Mouse (Mus musculus) liver, adult 2 months (tissue): Measurements from ENCODE around the gene Zcchc14. TPM values are rescaled to one million over a fixed set of nuclear protein-coding genes. Genes with fewer than 3 reads are reported as not detected.
A peak's percentile ranks its signal among the peaks of the same experiment; 100 is the strongest.

Experiments
- DNase-seq: peaks from one replicate; pipeline ENCODE4 v3.0.0-alpha.2; 2011; ENCODE audit warnings: low read depth, low spot score; ENCODE audit errors: extremely low read depth
- H3K27ac ChIP-seq: fragments of 200-500 bp; replicated peaks from 2 replicates; pipeline ENCODE4 v1.5.1; 2012; ENCODE audit warnings: low read depth, mild to moderate bottlenecking, control low read depth, inconsistent platforms, low read length; ENCODE audit not compliant: insufficient read depth
- H3K27me3 ChIP-seq: fragments of 200-500 bp; 2 replicates; pipeline ENCODE4 v1.6.1; 2012; ENCODE audit warnings: mild to moderate bottlenecking, moderate library complexity, low read length, inconsistent platforms; ENCODE audit not compliant: control insufficient read depth, insufficient read depth
- H3K36me3 ChIP-seq: fragments of 200-500 bp; 2 replicates; pipeline ENCODE4 v1.6.1; 2012; ENCODE audit warnings: low read length, inconsistent platforms; ENCODE audit not compliant: control insufficient read depth, insufficient read depth
- H3K4me1 ChIP-seq: fragments of 200-500 bp; 2 replicates; pipeline ENCODE4 v1.6.1; 2011; ENCODE audit warnings: low read length; ENCODE audit not compliant: control insufficient read depth, insufficient read depth
- H3K4me3 ChIP-seq: fragments of 200-500 bp; 2 replicates; pipeline ENCODE4 v1.5.1; 2011; ENCODE audit warnings: low read depth, mild to moderate bottlenecking, control low read depth, low read length, moderate library complexity; ENCODE audit not compliant: insufficient read depth
- H3K79me2 ChIP-seq: fragments of 200-500 bp; 2 replicates; pipeline ENCODE4 v1.6.1; 2012; ENCODE audit warnings: inconsistent platforms, mild to moderate bottlenecking, low read length, moderate library complexity; ENCODE audit not compliant: control insufficient read depth, insufficient read depth
- H3K9ac ChIP-seq: fragments of 200-500 bp; 2 replicates; pipeline ENCODE4 v1.6.1; 2012; ENCODE audit warnings: low read depth, mild to moderate bottlenecking, control low read depth, inconsistent platforms, low read length
- CTCF ChIP-seq: fragments of 200-500 bp; IDR thresholded peaks from 2 replicates; pipeline ENCODE4 v1.5.1; 2011; ENCODE audit warnings: low read depth, low read length, control low read depth
- POLR2A ChIP-seq: fragments of 200-500 bp; IDR thresholded peaks from 2 replicates; pipeline ENCODE4 v1.6.1; 2011; ENCODE audit warnings: low read length, control low read depth; ENCODE audit not compliant: insufficient read depth; ENCODE audit errors: extremely low read depth
- WGBS: fragments of 180-500 bp; shearing (Covaris S2); methylation state at CpG from one replicate; pipeline ENCODE4 v1.1.7; 2018; 5-methylcytosine and 5-hydroxymethylcytosine counted together
- polyA plus RNA-seq: library from polyadenylated mRNA; depleted of rRNA; stranded (reverse); fragments of >200 nt; gene quantifications from 2 replicates; pipeline ENCODE4 v1.2.3, GENCODE M21; 2012
- total RNA-seq: library from RNA; depleted of rRNA; stranded (reverse); fragments of >200 nt; gene quantifications from 2 replicates; pipeline ENCODE4 v1.2.3, GENCODE M21; 2014

Zcchc14 gene
- total and polyA plus RNA-seq, 2 experiments = 9.2 to 15.6 TPM

GRCm38 (mm10) chr8:121588750-121589149 is 64.0 kb downstream of the Zcchc14 start:
- no peaks in the 10 kb centered on the region for H3K27me3 ChIP-seq
- TF ChIP-seq CTCF (no peak), POLR2A (no peak)
- no peak for DNase-seq
- H3K36me3 ChIP-seq = peaks cover 4% of the 10 kb centered on the region
- H3K9ac ChIP-seq = no peak overlapping the region
- no peak overlapping the region for H3K27ac ChIP-seq
- peaks cover 18% of the 10 kb centered on the region for H3K4me1 ChIP-seq
- no peak overlapping the region for H3K4me3 ChIP-seq
- WGBS = 90% methylated on average over 4 of the region's 4 CpGs
- H3K79me2 ChIP-seq = peaks cover 35% of the 10 kb centered on the region

GRCm38 (mm10) chr8:121585159-121585825 is 67.4 kb downstream of the Zcchc14 start:
- H3K4me1 ChIP-seq = peaks cover 11% of the 10 kb centered on the region
- peak overlapping the region; percentile 68 for H3K4me3 ChIP-seq
- peak overlapping the region; percentile 79 for H3K9ac ChIP-seq
- H3K27me3 ChIP-seq = no peaks in the 10 kb centered on the region
- peak overlapping the region; percentile 85 for H3K27ac ChIP-seq
- 0 out of 2 replicates have a peak, but pooled peaks cover under 1% of the 10 kb centered on the region for H3K79me2 ChIP-seq
- peak; percentile 88 for TF ChIP-seq POLR2A
- TF ChIP-seq CTCF = no peak
- under 1% methylated on average over 47 of the region's 47 CpGs for WGBS
- DNase-seq = peak; percentile 97
- no peaks in the 10 kb centered on the region for H3K36me3 ChIP-seq

GRCm38 (mm10) chr8:121584730-121585129 is 68.0 kb downstream of the Zcchc14 start:
- H3K4me1 ChIP-seq = peaks cover 15% of the 10 kb centered on the region

GRCm38 (mm10) chr8:121583653-121584052 is 69.0 kb downstream of the Zcchc14 start:
- peak; percentile 81 for DNase-seq
- Histone ChIP-seq H3K36me3 (no peaks in the 10 kb centered on the region), H3K9ac (no peak overlapping the region), H3K4me3 (no peak overlapping the region), H3K4me1 (peaks cover 17% of the 10 kb centered on the region), H3K27ac (no peak overlapping the region), H3K79me2 (no peaks in the 10 kb centered on the region), H3K27me3 (no peaks in the 10 kb centered on the region)
- TF ChIP-seq CTCF = no peak
- TF ChIP-seq POLR2A = no peak
- WGBS = 17% methylated on average over 8 of the region's 8 CpGs

More at GRCm38 (mm10) chr8:121584730-121585129, 68.0 kb downstream of the Zcchc14 start:
- Histone ChIP-seq H3K9ac (no peak overlapping the region), H3K27ac (peak overlapping the region; percentile 85), H3K4me3 (no peak overlapping the region), H3K27me3 (no peaks in the 10 kb centered on the region), H3K36me3 (no peaks in the 10 kb centered on the region), H3K79me2 (no peaks in the 10 kb centered on the region)
- WGBS = 45% methylated on average over 13 of the region's 13 CpGs
- TF ChIP-seq CTCF (no peak), POLR2A (no peak)
- no peak for DNase-seq

GRCm38 (mm10) chr8:121580465-121580864 is 72.2 kb downstream of the Zcchc14 start:
- DNase-seq = peak; percentile 98
- peaks cover 22% of the 10 kb centered on the region for H3K4me1 ChIP-seq
- 12% methylated on average over 9 of the region's 9 CpGs for WGBS

More at GRCm38 (mm10) chr8:121580465-121580864, 72.2 kb downstream of the Zcchc14 start:
- Histone ChIP-seq H3K79me2 (peaks cover 24% of the 10 kb centered on the region; the same call in 1 of the 2 replicates), H3K27me3 (no peaks in the 10 kb centered on the region), H3K9ac (no peak overlapping the region), H3K4me3 (no peak overlapping the region), H3K27ac (peak overlapping the region; percentile 98), H3K36me3 (no peaks in the 10 kb centered on the region)
- TF ChIP-seq POLR2A (no peak), CTCF (no peak)
